Mouse (Mus musculus): ENCODE measurements around the gene Daglb. TPM values are rescaled to one million over a fixed set of nuclear protein-coding genes. Genes with fewer than 3 reads are reported as not detected.

The Daglb gene
- 1 to 10 TPM; 7.5 to 7.6 TPM for total RNA-seq (2021)
- long read RNA-seq, experiment 1, full-length matches to known transcripts = 7 of 19 reads
- long read RNA-seq, experiment 1, partial matches to known transcripts = 5 of 19 reads
- long read RNA-seq, experiment 1, other reads (novel, unspliced or antisense) = 7 of 19 reads
- long read RNA-seq, experiment 2, full-length matches to known transcripts = 18 of 25 reads
- long read RNA-seq, experiment 2, partial matches to known transcripts = 0 of 25 reads
- long read RNA-seq, experiment 2, other reads (novel, unspliced or antisense) = 7 of 25 reads

- DNase-seq (ENCODE audit: low spot score in 2 of 2) = peak; percentile 78 to 88
Observed at GRCm38 (mm10) chr5:143464100-143464756, at the start of gene Daglb. TSS of gene Daglb (plus strand) at chr5:143464584.

- DNase-seq (ENCODE audit: low spot score in 2 of 2) = no peak
Observed at GRCm38 (mm10) chr5:143421484-143421883, 42.9 kb upstream of the Daglb start.

DNA sequence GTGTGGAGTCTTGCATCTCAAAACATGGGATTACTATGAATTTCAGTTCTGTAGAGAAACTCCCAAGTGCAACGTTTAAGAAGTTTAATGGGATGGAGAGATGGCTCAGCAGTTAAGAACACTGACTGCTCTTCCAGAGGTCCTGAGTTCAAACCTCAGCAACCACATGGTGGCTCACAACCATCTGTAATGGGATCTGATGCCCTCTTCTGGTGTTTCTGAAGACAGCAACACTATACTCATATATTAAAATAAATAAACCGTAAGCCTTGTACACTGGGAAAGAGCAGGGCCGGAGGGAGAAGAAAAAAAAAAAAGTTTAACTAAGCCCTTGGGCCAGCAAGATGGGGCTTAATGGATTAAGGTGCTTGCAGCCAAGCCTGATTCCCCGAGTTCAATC is 41.4 kb upstream of the Daglb start:
- no peak for DNase-seq (ENCODE audit: low spot score in 2 of 2)

GRCm38 (mm10) chr5:143423899-143424519 is 40.4 kb upstream of the Daglb start:
- DNase-seq (ENCODE audit: low spot score in 2 of 2) = peak in 1 of 2 experiments; percentile 49

GRCm38 (mm10) chr5:143434421-143434820 is 30.0 kb upstream of the Daglb start:
- peak; percentile 52 to 60 for DNase-seq (ENCODE audit: low spot score in 2 of 2)

GRCm38 (mm10) chr5:143441298-143441697 is 23.1 kb upstream of the Daglb start:
- DNase-seq (ENCODE audit: low spot score in 2 of 2) = no peak

GRCm38 (mm10) chr5:143441753-143442152 is 22.6 kb upstream of the Daglb start:
- no peak for DNase-seq (ENCODE audit: low spot score in 2 of 2)

DNA sequence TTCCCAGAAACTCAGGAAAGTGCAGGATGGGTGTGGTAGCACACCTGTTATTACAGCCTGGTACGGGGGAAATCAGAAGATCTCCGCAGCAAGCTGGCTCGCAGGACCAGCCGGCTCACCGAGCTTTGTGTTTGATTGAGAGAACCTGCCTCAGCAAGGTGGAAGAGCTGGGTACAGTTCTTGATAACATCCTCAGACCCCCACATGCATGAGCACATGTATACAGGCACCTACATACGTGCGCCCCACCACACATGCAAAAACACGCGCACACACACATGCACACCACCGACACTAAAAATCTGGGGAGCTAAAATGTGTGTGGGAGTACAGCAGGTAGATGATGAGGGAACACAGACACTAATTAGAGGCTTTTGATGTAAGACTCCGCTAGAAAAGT is 713 bp upstream of the Daglb start:
- no peak for DNase-seq (ENCODE audit: low spot score in 2 of 2)

- no peak for DNase-seq (ENCODE audit: low spot score in 2 of 2)
Observed at GRCm38 (mm10) chr5:143464757-143465118, 354 bp downstream of the Daglb start.

DNA sequence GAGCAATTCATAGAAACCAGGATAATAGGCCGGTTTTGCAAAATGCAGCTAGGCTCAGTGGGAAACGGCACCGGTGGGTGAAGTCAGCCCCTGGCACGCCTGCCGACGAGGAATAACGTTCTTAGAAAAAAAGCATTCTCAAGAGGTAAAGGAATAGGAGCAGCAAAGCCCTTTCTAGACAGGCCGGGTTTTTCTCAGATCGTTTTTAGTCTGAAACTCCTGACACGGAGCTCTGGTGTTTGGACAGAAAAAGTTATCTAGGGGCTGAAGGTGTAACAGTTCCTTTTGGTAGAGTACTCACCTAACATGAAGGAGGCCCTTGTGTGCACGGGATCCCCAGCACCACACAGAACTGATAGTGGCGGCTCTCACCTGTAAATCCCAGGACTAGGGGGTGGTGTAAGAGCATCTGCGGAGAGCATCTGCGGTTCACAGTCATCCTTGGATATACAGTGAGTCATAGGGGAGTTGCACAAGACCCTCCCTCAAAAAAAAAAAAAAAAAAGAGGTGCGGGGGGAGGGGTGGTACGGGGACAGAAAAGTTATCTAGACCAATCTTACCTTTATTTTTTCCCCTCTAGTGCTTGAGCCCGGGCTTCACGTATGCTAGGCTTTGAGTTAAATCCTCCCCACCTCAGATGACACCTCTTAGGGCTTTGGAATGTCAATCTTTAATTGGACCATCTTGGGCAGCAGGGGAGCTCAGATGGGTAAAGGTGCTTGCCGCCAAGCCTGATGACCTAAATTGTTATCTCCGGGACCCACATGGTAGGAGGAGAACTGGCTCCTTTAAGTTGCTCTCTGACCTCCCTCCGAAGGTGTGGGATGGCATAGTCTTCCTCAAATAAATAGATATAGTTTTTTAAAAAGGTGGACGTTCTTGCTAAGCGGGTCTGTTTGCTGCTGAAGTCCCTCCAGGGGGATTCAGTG is 1.0 kb downstream of the Daglb start:
- no peak for DNase-seq (ENCODE audit: low spot score in 2 of 2)

- no peak for DNase-seq (ENCODE audit: low spot score in 2 of 2)
Observed at GRCm38 (mm10) chr5:143466891-143467669, 2.7 kb downstream of the Daglb start.

GRCm38 (mm10) chr5:143467931-143468330 is 3.5 kb downstream of the Daglb start:
- no peak for DNase-seq (ENCODE audit: low spot score in 2 of 2)

GRCm38 (mm10) chr5:143469628-143470027 is 5.2 kb downstream of the Daglb start:
- no peak for DNase-seq (ENCODE audit: low spot score in 2 of 2)

GRCm38 (mm10) chr5:143470421-143471164 is 6.2 kb downstream of the Daglb start:
- DNase-seq (ENCODE audit: low spot score in 2 of 2) = peak in 1 of 2 experiments; percentile 47

GRCm38 (mm10) chr5:143471165-143471546 is 6.8 kb downstream of the Daglb start:
- DNase-seq (ENCODE audit: low spot score in 2 of 2) = no peak

- DNase-seq (ENCODE audit: low spot score in 2 of 2) = no peak
Observed at GRCm38 (mm10) chr5:143471953-143472618, 7.7 kb downstream of the Daglb start.

DNA sequence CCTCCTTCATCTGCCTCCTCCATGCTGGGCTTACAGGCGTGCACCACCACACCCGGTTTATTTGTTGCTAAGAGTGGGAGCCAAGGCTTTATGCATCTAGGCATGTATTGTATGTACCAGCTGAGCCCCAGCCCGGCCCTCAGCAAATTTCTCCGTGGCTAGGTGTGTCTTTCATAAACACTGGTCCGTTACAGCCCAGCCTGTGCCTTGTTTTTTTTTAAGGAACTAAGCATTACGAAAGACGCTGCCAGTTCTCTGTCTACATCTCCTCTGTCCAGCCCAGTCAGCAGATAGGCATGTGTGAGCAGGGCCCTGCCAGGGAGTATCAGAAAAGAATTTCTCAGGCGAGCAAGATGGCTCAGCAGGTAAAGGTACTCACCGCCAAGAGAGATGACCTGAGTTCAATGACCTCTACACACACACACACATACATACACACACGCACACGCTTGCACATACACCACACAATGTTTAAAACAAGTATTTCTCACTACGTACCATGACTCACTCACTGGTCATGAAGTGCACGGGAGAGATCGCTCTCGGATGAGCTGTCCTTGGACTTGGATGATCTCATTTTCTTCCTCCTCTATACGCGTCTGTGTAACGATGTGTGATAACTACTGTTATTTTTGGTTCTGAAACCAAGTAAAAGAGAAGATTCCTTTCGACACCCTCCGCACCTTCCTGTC is 10.9 kb downstream of the Daglb start:
- no peak for DNase-seq (ENCODE audit: low spot score in 2 of 2)

- DNase-seq (ENCODE audit: low spot score in 2 of 2) = no peak
Observed at GRCm38 (mm10) chr5:143476013-143476412, 11.6 kb downstream of the Daglb start.

- DNase-seq (ENCODE audit: low spot score in 2 of 2) = no peak
Observed at GRCm38 (mm10) chr5:143477901-143478300, 13.5 kb downstream of the Daglb start.

All from gastrocnemius, postnatal 4 days (tissue).